Mouse (Mus musculus) C2C12 (cell line): ENCODE data around the gene Map1b. TPM values are rescaled to one million over a fixed set of nuclear protein-coding genes. Genes with fewer than 3 reads are reported as not detected.

Experiments used
- H3K27me3 ChIP-seq: one replicate; pipeline ENCODE4 v1.6.1; 2011; ENCODE audit not compliant: control insufficient read depth, insufficient read depth, insufficient read length
- H3K36me3 ChIP-seq: one replicate; pipeline ENCODE4 v1.6.1; 2011; ENCODE audit not compliant: control insufficient read depth, insufficient read depth
- H3K4me3 ChIP-seq: one replicate; pipeline ENCODE4 v1.5.1; 2011; ENCODE audit warnings: mild to moderate bottlenecking, control low read depth; ENCODE audit not compliant: poor library complexity, insufficient read depth, severe bottlenecking
- H3K79me2 ChIP-seq: one replicate; pipeline ENCODE4 v1.6.1; 2011; ENCODE audit not compliant: control insufficient read depth, insufficient read depth
- H3K79me3 ChIP-seq: one replicate; pipeline ENCODE4 v1.6.1; 2011; ENCODE audit warnings: low read depth, control low read depth
- H3ac ChIP-seq: one replicate; pipeline ENCODE3; 2011; ENCODE audit warnings: low read depth; ENCODE audit not compliant: control insufficient read depth, insufficient read length
- CEBPB ChIP-seq: IDR thresholded peaks from one replicate; pipeline ENCODE4 v1.6.1; 2011; ENCODE audit warnings: low read depth, mild to moderate bottlenecking, control low read depth, moderate library complexity
- CTCF ChIP-seq: IDR thresholded peaks from one replicate; pipeline ENCODE4 v1.5.1; 2011; ENCODE audit not compliant: control insufficient read depth, insufficient read depth, insufficient read length
- FOSL1 ChIP-seq: IDR thresholded peaks from one replicate; pipeline ENCODE4 v1.8.0; 2011; ENCODE audit warnings: mild to moderate bottlenecking, low read length; ENCODE audit not compliant: poor library complexity, insufficient read depth, severe bottlenecking
- MAX ChIP-seq: IDR thresholded peaks from one replicate; pipeline ENCODE4 v1.6.1; 2011; ENCODE audit warnings: mild to moderate bottlenecking, control low read depth
- MYOD1 ChIP-seq: IDR thresholded peaks from one replicate; pipeline ENCODE4 v1.6.1; 2011; ENCODE audit warnings: low read depth; ENCODE audit not compliant: control insufficient read depth, insufficient read length
- MYOG ChIP-seq: IDR thresholded peaks from one replicate; pipeline ENCODE4 v1.6.1; 2011; ENCODE audit not compliant: control insufficient read depth, insufficient read length; ENCODE audit errors: extremely low read depth
- USF1 ChIP-seq: IDR thresholded peaks from one replicate; pipeline ENCODE4 v1.6.1; 2011; ENCODE audit warnings: low read depth, mild to moderate bottlenecking, control low read depth, moderate library complexity
- polyA plus RNA-seq: library from polyadenylated mRNA; unstranded; fragments of >200 nt; fragmentation: generic; extraction: Trizol; gene quantifications from one replicate; pipeline ENCODE4 v1.2.1, GENCODE M21; 2012; ENCODE audit warnings: missing spikeins

Gene Map1b
- polyA plus RNA-seq, 1 experiment: 26.4 TPM

GRCm38 (mm10) chr13:99501393-99501792, 14.9 kb downstream of the Map1b start:
- Histone ChIP-seq H3K36me3 (peaks cover 51% of the 10 kb centered on the region), H3K79me3 (peaks cover 47% of the 10 kb centered on the region), H3K79me2 (peaks cover 84% of the 10 kb centered on the region), H3K4me3 (no peak overlapping the region), H3K27me3 (no peaks in the 10 kb centered on the region), H3ac (no peak overlapping the region)
- TF ChIP-seq MAX (no peak), USF1 (no peak), MYOG (no peak), CEBPB (no peak), FOSL1 (no peak), MYOD1 (no peak), CTCF (no peak)

GRCm38 (mm10) chr13:99500609-99501008, 15.7 kb downstream of the Map1b start:
- Histone ChIP-seq H3K79me2 (peaks cover 87% of the 10 kb centered on the region), H3K36me3 (peaks cover 43% of the 10 kb centered on the region), H3K79me3 (peaks cover 51% of the 10 kb centered on the region), H3K27me3 (no peaks in the 10 kb centered on the region), H3ac (no peak overlapping the region), H3K4me3 (no peak overlapping the region)
- no peak for TF ChIP-seq CTCF
- no peak for TF ChIP-seq MYOG
- no peak for TF ChIP-seq MAX
- TF ChIP-seq FOSL1: no peak
- TF ChIP-seq CEBPB: no peak
- TF ChIP-seq MYOD1: no peak
- TF ChIP-seq USF1: no peak

- no peak overlapping the region for H3K4me3 ChIP-seq
- H3K36me3 ChIP-seq: peaks cover 34% of the 10 kb centered on the region
- peaks cover 88% of the 10 kb centered on the region for H3K79me2 ChIP-seq
- no peak overlapping the region for H3ac ChIP-seq
- peaks cover 57% of the 10 kb centered on the region for H3K79me3 ChIP-seq
- no peaks in the 10 kb centered on the region for H3K27me3 ChIP-seq
- TF ChIP-seq MYOD1 (no peak), FOSL1 (no peak), MAX (no peak), CEBPB (no peak), USF1 (no peak), MYOG (no peak), CTCF (no peak)
These were observed 16.6 kb downstream of the Map1b start for GRCm38 (mm10) chr13:99499764-99500163.

- H3ac ChIP-seq: no peak overlapping the region
- peaks cover 22% of the 10 kb centered on the region for H3K36me3 ChIP-seq
- H3K4me3 ChIP-seq: no peak overlapping the region
- peaks cover 93% of the 10 kb centered on the region for H3K79me2 ChIP-seq
- no peaks in the 10 kb centered on the region for H3K27me3 ChIP-seq
- no peak for TF ChIP-seq MYOD1
- no peak for TF ChIP-seq MYOG
- no peak for TF ChIP-seq CEBPB
- no peak for TF ChIP-seq FOSL1
- TF ChIP-seq USF1: no peak
- TF ChIP-seq CTCF: no peak
- TF ChIP-seq MAX: no peak
- H3K79me3 ChIP-seq: peaks cover 73% of the 10 kb centered on the region
These were observed 20.2 kb downstream of the Map1b start for GRCm38 (mm10) chr13:99496106-99496505.

GRCm38 (mm10) chr13:99494416-99494815, 21.9 kb downstream of the Map1b start:
- H3K4me3 ChIP-seq: no peak overlapping the region
- TF ChIP-seq FOSL1 (no peak), CEBPB (no peak), USF1 (no peak), MYOD1 (no peak), CTCF (no peak)
- H3K27me3 ChIP-seq: no peaks in the 10 kb centered on the region
- H3K79me3 ChIP-seq: peaks cover 73% of the 10 kb centered on the region
- H3K36me3 ChIP-seq: peaks cover 14% of the 10 kb centered on the region
- H3K79me2 ChIP-seq: peaks cover 94% of the 10 kb centered on the region
- no peak overlapping the region for H3ac ChIP-seq

GRCm38 (mm10) chr13:99493304-99493904, 22.9 kb downstream of the Map1b start:
- no peak for TF ChIP-seq CEBPB
- TF ChIP-seq MYOG: no peak
- TF ChIP-seq CTCF: no peak
- no peak for TF ChIP-seq FOSL1
- TF ChIP-seq MYOD1: no peak
- H3K79me2 ChIP-seq: peaks cover 96% of the 10 kb centered on the region
- no peak overlapping the region for H3ac ChIP-seq
- peaks cover 24% of the 10 kb centered on the region for H3K36me3 ChIP-seq
- H3K79me3 ChIP-seq: peaks cover 80% of the 10 kb centered on the region
- H3K4me3 ChIP-seq: no peak overlapping the region
- no peaks in the 10 kb centered on the region for H3K27me3 ChIP-seq
